Mouse (Mus musculus): ENCODE data around the gene Atxn7l1.

The Atxn7l1 gene

DNA sequence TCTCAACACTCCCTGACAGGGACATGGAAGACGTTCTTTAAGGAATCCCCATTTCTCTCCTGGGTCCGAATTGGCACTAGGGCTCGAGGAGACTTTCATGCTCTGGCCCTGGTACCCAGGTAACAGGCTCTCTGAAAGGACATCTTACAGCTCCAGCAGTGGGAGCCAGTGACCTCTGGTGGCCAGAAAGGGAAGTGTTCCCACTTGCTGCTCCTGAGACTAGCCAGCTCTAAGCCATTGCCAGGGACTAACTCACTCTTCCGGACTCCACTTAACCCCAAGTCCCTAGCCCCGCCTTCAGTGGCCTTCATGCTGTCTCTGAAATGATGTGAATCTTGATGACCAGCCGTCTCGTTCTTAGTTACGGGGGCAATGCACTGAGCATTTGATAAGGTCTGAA, 186.4 kb downstream of the Atxn7l1 start:
- peak; percentile 88 for DNase-seq

- no peak for DNase-seq
Observed at GRCm38 (mm10) chr12:33334511-33334910, 187.0 kb downstream of the Atxn7l1 start.

- peak; percentile 71 for DNase-seq
Observed at GRCm38 (mm10) chr12:33334951-33335350, 187.5 kb downstream of the Atxn7l1 start.

DNA sequence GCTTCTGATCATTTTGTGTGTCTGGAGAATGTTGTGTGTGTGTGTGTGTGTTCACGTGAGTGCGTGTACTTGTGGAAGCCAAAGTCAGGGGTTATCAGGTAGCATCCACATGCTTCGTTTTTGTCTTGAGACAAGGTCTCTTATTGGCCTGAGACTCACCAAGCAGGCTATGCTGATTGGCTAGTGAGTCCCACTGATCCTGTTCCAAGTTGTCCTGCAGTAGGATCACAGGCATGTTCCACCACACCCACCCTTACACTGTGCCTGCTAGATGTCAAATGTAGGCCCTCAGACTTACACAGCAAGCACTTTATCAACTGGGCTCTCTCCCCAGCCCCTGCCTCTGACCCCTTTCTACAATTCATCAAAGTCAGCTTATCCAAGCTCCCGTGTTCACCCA, 187.9 kb downstream of the Atxn7l1 start:
- peak; percentile 43 for DNase-seq

DNA sequence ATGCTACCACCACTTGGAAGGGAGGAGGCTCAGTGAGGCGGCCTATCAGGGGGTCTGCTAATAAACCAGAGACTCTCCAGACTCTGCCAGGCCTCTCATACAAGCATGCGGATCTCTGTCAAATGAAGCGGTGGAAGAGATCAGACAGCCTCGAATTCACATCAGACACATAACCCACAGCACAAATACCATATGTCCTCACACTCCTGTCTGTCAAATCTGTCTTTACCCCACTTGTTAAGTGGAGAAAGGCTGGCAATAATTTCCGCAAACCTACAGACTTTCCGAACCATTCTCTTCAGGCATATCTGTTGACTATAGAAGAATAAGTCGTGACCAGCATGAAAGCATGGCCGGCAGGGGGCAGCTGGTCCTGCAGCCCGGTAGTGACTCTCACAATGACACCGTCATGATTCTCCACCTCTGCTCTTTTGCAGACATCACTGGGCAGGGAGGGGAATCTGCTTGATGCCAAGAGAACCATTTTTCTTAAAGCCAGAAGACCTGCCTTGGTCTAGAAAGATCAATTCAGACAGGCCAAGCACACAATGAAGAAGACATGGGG, 189.2 kb downstream of the Atxn7l1 start:
- no peak for DNase-seq

GRCm38 (mm10) chr12:33337289-33337688, 189.8 kb downstream of the Atxn7l1 start:
- DNase-seq: no peak

DNA sequence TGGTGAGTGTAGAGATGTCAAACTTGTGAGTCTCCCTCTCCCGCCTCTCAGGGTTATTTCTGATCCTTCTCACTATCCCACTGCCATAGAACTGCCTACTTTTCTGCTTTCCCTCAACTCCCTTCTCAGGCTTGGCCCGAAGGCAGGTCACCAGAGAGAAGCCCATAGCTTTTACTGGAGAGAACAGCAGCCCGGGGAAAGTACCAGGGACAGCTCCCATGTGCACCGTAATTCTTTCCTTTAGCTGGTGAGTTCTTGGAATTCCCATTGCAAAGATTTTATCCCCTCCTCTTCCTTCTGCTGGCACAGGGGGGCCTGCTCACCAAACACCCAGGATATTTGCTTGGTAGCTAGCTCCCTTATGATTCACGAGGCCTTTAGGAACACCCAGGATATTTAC, 190.7 kb downstream of the Atxn7l1 start:
- DNase-seq: no peak

DNA sequence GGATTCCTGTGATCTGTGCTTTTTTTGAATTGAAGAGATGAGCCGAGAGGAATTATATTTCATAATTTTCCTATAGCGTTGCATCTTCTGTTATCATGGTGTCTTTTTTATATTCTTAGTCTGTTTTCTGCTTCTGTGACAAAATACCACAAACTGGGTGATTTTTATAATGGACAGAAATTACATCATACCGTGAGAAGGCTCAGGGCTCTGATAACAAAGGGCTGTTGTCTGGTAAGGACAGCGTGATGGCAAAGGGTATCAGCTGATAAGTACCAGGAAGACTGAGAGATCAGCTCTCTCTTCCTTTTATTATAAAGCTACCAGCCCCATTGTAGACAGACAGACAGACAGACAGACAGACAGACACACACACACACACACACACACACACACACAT, 192.3 kb downstream of the Atxn7l1 start:
- no peak for DNase-seq

GRCm38 (mm10) chr12:33340698-33341097, 193.2 kb downstream of the Atxn7l1 start:
- no peak for DNase-seq

GRCm38 (mm10) chr12:33341351-33341892, 193.9 kb downstream of the Atxn7l1 start:
- no peak for DNase-seq

DNA sequence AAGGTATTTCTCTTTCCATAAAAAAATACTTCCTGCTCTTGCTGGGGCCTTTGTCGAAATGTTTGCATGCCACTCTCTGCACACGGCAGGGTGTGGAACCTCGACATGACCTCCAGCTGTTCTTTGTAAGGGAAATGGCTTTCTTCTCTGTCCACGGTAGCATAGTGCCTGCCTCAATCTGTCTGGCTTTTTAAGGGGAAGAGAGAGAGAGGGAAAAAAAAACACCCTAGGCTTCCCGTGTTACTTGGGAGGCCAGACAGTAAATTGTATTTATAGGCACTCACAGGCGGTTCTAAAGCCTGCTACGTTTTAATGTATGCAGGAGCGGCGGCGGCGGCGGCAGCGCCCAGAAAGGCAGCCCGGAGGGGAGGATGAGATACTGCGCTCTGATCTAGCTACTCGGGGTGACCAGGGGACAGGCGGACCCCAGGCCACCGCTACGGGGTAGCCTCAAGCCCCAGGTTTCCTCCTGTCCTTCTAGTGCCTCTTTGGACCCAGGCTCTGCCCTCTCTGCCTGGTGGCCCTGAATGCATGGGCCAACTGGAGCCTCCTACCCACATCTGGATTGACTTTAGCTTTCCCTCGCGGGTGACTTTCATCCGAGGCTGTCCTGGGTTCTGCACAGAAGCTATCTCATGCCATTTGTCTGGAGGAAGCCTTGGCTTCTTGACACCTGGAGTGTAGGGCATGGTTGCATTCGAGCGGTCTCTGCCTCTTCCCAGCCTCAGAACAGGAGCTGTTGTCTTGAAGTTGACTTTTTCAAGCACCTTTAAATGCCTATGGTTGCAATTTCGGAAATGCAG, 197.7 kb downstream of the Atxn7l1 start:
- no peak for DNase-seq

DNA sequence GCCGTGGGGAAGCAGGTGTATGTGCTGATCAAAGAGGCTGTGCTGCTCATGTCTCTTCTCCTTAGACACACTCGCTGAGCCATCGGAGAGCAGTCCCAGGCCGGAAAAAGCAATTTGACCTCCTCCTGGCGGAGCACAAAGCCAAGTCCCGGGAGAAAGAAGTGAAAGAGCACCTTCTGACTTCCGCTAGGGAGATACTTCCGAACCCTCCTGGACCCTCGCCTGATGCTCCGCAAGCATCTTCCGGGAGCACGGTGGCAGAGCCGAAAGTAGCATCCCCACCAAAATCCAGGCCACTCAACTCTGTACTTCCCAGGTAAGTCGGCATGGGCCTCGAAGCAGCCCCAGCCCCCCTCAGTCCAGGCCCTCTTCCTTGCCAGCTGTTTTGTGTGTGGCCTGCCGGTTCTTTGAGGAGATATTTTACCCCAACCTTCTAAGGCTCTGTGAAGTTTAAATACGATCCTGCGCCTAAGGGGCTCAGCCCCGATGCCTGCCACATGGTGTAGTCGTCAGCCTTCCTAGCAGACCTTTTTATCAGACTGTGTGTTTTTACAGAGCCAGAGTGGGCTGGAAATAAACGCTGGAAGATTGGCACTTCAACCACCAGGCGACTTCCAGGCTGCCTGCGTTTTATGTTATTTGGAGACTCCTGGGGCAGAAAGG, 198.4 kb downstream of the Atxn7l1 start:
- no peak for DNase-seq

GRCm38 (mm10) chr12:33352671-33353070, 205.2 kb downstream of the Atxn7l1 start:
- DNase-seq: peak; percentile 30

- DNase-seq: no peak
Observed at GRCm38 (mm10) chr12:33358345-33358744, 210.9 kb downstream of the Atxn7l1 start.

DNA sequence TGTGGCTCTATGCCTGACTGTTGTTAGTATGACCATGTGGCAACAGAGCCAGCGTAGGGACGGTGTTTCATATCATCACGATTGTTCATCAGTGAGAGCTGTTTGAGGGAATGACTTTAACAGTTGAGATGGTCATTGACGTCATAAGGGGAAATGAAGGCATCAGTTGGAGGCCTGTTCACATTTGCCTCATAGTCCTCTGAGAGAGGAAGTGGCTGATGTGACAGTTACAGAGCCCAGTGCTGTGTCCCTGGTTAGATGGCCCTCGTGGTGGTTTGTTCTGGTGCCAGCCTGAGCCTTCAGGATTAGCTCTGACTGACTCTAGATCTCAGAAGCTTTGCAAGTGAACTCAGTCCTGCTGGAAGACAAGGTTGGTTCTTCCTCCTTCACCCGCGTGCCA, 211.7 kb downstream of the Atxn7l1 start:
- DNase-seq: no peak

DNA sequence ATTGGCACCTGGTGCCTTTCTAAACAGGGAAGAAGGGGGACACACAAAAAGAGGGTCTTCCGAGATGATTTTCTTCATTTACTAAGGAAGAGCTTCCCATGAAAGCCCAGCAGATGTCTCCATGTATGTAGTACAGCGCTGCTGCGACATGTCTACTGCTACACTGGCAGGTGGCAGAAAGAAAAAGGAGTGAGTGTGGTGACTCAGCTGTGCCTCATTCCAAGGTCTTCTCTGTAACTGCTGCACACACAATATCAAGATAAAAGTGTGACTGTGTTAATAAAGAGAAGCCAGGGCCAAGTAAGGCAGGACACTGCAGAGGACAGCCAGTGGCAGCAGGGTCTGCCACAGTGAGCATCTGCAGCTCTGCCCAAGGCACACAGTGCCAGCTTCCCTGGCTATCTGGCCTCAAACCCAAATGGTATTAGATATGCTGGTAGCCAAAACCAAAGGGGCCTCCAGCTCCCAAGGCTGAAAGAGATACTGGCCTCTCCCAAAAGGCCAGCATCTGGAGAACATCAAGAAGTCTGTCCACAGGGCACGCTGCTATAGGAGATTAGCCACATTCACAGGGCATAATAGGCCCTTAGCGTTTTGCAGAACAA, 212.5 kb downstream of the Atxn7l1 start:
- DNase-seq: no peak

DNA sequence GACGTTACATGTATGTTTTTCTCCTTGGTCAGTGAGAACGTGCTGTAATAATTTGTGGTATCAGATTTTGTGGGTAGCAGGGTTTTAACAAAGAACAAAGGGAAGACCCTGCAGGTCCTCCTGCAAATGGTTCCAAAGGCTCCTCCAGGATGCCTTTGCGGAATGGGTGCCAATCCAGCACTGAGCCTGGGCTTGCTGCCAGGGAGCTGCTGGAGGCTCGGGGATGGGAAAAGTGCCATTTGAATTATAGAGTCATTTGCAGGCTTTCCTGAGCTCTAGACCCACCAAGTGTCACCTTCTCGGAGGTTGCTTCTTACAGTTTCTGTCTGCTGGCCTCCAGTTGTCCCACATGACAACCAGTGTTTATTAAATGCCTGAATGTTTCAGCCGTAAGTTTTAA, 213.2 kb downstream of the Atxn7l1 start:
- DNase-seq: no peak

DNA sequence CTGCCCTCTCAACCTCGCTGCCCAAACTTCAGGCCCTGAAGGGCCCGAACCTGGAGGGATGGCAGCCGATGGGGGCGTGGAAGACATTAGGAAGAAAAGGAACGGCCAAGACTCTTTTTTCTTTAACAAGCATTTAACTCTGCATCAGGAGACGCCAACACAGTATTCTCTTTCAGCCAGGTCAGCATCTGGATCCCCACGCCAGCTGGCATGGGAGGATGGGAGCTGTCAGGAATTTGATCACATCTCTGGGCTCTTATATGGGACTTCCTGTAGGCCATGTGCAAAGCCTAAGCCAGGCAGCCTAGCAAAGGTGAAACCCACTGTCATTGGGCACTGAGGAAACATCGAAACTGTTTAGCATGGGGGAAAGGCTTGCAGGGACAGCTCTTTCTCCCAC, 217.0 kb downstream of the Atxn7l1 start:
- no peak for DNase-seq

DNA sequence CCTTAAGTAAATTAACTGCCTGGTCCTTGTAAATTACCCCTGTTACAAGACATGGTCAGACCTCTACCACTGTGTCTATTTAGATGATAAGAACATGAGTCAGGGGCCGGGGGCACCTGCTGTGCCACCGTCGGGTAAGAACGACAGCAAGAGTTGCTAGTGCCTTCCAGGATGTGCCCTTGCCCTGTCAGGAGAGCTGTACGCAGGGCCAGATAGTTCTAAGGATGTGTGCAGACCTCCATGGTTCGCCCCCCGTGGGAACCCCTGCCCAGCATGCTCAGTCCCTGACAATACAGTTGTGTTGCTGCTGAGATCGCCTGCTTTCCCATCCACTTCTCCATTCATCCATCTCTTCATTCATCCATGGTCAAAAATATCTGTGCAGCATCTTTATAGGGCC, 217.6 kb downstream of the Atxn7l1 start:
- DNase-seq: no peak

DNA sequence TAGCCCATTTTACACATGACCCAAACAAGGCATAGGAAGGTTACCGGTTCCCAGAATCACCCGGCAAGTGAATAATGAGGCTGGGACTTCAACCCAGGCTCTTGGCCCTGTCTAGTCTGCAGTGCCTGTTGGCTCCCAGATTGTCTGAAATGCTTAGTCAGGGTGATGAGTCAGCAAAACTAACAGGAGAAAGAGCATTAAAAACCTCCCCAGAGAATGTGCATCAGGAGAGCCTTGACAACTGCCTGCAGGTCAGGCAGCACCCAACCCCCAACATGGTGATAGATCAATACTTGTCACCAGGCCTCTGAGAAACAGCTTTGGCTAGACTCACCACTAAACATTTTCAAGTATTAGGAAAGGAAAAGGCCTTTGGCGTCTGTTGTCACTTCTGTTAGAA, 222.1 kb downstream of the Atxn7l1 start:
- DNase-seq: peak; percentile 36

DNA sequence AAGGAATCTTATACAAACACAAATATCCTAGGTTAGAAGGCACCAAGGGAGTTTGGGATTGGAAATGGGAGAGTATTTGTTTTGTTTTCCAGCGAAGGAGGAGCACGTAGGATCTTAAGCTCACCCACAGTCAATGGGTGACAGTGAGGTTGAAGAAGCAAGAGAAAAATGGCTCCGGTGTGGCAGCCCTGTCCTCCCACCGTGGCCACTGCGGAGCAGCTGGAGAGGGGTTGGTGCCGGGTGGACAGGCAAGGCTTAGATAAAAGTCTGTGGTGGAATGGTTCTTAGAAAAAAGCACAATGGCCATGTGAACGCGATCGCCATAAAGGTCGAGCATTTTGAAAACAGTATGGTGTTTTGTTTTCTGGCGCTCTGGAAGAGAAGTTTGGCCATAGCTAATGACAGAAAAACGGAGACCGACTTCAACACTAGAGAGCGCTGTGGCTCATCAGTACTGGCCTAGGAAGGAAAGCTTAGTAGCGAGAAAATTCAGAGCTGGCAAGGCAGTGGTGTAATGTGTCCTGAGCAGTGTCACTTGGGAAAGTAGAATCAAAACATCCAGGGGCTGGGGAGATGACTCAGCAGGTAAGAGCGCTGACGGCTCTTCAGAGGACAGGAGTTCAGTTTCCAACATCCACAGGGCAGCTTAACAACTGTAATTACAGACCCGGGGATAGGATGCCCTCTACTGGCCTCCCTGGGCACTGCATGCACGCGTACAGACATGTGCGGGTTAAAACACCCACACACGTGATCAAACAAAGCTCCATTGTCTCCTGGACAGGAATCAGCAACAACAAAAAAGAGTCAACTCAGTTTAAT, 232.3 kb downstream of the Atxn7l1 start:
- DNase-seq: peak; percentile 87

GRCm38 (mm10) chr12:33388842-33389241, 241.3 kb downstream of the Atxn7l1 start:
- DNase-seq: peak; percentile 59
